Mouse (Mus musculus): ENCODE measurements around the gene Gm45618.
"Not testable (repeated sequence)": the region's sequence is repeated elsewhere in the genome, so short reads cannot be mapped to it uniquely, and the experiment has no call there.

The Gm45618 gene

DNA sequence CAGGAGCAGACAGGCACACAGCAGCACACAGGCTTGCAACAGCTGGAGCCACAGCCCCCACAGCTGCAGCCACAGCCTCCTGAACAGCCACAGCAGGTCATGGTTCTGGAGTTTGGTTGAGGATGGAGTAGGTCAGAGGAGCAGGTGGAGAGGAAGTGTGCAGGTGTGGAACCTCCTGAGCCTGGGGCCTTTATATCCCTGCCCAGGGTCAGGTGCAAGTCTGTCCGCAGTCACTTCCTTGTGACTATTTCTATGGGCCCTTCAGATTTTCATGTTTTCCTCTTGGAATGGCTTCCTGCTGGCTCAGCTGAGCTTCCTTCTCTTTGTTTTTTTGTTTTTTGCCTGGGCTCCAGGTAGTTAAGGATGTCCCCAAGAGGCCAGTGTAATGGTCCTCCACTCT is at the start of gene Gm45618:
Gene Gm45618, minus strand, starts transcription at position 101 of the 400 bp plus-strand sequence.
- not testable (repeated sequence) for DNase-seq (ENCODE audit: low read depth, low spot score)

DNA sequence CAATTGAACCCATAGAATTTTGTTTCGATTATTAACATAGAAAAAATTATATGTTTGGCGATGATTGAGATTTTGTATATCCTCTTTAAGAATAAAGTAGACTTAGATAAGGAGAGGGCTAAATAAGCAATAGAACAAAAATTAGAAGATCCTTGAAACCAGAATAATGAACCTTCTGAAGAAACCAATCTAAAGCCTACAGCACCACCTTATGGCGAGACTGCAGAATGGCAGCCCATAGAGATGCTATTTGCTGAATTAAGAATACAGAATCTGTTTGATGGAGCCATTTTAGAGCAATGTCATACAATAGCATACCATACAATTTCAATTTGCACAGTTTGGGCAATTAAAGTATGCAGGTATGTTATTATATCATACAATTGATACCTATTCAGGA is 49.3 kb upstream of the Gm45618 start:
- DNase-seq (ENCODE audit: low read depth, low spot score) = peak; percentile 34

DNA sequence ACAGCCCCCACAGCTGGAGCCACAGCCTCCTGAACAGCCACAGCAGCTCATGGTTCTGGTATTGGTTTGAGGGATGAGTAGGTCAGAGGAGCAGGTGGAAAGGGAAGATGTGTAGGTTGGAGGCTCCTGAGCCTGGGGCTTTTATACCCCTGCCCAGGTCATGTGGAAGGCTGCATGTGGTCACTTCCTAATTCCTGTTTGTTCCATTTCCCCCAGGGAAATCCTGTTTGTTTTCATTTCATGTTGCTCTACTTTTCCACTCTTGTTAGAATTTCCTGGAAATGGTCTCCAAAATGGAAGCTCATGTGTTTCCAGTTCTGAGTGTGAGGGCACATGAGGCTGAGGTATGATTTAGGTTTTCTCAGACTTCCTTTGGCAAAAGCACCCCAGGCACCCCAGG is 45.1 kb upstream of the Gm45618 start, which contains the start of gene Gm4553:
Gene Gm4553, minus strand, starts transcription at position 101 of the 400 bp plus-strand sequence.
- not testable (repeated sequence) for DNase-seq (ENCODE audit: low read depth, low spot score)

DNA sequence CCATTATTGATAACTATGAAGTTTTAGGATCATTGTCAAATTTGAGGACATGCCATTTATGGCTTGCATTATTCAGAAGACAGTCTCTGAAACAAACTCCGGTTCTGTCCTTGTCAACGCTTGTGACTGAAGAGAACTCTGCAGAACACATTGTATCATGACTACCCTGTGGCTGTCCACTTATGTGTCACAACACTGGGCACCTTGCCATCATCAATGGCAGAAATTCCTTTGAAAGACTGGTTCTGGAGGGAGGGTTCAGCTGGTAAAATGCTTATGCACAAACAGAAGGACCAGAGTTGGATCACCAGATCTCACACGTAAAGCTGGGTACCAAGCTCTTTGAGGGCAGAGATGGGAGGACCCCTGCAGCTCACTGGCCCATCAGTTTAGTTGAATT is 38.8 kb upstream of the Gm45618 start:
- no peak for DNase-seq (ENCODE audit: low read depth, low spot score)

DNA sequence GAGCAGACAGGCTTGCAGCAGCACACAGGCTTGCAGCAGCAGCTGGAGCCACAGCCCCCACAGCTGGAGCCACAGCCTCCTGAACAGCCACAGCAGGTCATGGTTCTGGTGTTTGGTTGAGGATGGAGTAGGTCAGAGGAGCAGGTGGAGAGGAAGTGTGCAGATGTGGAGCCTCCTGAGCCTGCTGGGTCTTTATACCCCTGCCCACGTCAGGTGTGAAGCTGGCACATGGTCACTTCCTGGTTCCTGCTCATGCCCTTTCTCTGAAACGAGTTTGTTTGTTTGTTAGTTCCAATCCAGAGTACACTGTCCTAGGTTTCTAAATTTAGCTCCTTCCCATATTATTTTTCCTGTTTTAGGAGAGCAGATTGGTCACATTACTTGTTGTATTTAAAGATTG is 36.5 kb upstream of the Gm45618 start, which contains the start of gene Gm29735:
Gene Gm29735, minus strand, starts transcription at position 101 of the 400 bp plus-strand sequence.
- DNase-seq (ENCODE audit: low read depth, low spot score) = not testable (repeated sequence)

DNA sequence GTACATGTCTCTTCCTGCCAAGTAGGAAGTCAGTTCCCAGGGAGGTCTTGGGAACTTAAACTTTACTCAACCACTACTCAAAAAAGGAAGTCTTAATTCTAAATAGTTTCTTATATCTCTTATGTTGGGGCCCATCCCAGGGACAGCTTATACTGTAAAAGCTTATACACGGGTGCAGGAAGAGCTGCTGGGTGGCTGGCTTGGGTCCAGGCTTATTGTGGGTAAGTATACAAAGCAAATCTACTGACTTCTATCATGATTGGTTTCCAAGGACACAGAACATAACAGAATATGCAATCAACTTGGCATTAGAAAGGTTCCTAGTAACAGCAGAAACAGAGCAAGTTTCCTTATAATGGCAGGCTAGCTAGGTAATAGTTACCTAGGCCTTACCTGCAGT is 34.8 kb upstream of the Gm45618 start:
- no peak for DNase-seq (ENCODE audit: low read depth, low spot score)

DNA sequence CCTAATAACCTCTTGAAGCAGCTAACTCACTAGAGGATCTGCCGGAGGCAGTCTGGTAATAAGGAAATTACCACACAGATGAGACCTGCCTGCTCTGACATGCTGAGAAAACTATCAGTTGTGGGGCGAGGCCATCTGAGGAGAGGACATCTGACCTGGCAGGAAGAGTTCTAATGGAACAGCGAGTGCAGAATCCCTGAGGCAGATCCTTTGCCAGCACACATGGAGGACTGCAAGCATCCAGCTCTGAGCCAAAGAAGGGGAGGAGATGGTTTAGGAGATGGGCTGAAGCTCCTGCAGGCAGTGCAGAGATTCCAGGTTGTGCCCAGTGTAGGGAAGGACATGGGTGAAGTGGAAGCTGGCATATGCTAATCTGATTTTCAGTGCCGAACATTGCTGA is 31.7 kb upstream of the Gm45618 start:
- DNase-seq (ENCODE audit: low read depth, low spot score) = no peak

DNA sequence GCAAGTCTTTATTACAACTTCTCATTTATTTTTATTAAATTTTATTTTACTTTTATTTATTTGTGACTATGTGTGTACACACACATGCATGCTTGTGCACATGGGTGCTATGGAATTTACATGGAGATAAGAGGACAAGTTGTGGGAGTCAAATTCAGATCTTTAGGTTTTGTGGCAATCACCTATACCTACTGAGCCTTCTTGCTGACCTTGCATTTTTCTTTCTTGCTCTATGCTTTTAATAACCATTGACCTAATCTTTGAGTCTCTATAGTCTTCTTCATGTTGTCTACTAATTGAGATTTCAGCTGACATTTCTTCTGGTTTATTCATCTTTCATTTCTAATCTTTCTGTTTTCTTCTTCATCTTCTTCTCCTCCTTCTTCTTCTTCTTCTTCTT is 28.1 kb upstream of the Gm45618 start:
- DNase-seq (ENCODE audit: low read depth, low spot score) = no peak

DNA sequence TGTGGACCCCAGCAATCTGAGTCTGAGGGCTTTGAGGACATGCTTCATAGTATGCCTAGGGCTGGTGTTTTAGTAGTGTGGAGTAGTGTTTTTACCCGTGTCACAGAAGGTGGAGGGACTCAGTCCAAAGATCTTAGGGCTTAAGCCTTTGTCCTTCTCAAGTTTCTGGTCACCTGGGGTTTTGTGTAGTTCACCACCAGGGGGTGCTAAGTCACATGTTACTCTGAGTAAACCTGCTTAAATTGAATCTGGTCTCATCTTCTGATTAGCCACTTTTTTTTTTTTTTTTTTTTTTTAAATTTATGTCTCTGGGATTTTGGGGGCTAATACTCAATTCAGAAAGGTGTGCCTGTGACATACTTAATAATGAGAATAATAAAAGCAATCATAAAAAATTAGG is 25.5 kb upstream of the Gm45618 start:
- DNase-seq (ENCODE audit: low read depth, low spot score) = peak; percentile 66

DNA sequence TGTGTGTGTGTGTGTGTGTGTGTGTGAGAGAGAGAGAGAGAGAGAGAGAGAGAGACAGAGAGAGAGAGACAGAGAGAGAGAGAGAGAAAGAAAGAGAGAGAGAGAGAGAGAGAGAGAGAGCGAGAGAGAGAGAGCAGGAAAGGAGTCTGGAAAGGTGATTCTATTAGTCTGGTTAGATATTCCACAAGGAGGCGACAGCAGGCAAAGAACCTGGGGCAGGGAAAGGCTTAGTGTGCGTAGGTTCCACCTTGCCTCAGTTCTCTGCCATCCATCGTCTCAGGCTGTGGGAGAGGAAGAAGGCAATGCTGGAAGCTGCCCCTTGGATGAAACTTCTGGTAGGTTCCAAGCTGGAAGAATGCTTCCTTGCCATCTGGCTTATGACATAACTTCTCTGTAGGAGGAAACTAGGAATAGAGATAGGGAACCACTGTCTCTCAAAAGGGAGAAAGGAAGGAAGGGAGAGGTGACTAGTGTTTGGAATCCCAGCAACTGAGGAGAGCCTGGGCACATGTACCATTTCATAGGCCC is 24.9 kb upstream of the Gm45618 start:
- no peak for DNase-seq (ENCODE audit: low read depth, low spot score)

DNA sequence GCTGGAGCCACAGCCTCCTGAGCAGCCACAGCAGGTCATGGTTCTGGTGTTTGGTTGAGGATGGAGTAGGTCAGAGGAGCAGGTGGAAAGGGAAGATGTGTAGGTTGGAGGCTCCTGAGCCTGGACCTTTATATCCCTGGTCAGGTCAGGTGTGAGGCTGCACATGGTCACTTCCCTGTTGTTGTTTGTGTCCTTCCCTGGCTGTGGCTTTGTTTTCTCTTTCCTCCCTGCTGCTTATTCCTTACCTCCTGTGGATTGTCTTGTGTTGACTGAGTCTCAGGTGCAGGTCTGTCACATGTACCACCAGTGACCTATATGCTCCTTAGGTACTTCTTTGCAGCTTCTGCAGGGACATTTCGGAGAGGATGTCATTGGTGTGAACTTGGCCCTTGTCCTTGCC is 24.0 kb upstream of the Gm45618 start, which contains the start of gene Gm45337:
Gene Gm45337, minus strand, starts transcription at position 101 of the 400 bp plus-strand sequence.
- no peak for DNase-seq (ENCODE audit: low read depth, low spot score)

DNA sequence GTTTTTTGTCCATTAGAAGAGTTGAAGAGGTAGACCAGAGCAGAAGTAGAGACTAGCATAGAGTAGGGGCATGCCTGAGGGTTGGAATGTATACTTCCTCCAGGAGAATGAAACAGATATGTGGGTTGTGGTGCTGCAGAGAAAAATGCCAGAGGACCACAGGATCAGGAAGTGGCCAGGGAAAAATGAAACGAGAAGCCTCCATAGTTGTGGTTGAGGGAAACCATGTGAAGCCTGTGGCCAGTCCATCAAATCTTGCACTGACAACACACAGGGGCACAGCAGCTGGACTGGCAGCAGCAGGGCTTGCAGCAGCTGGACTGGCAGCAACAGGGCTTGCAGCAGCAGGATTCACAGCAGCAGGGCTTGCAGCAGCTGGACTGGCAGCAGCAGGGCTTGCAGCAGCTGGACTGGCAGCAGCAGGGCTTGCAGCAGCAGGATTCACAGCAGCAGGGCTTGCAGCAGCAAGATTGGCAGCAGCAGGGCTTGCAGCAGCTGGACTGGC is 23.0 kb upstream of the Gm45618 start:
- not testable (repeated sequence) for DNase-seq (ENCODE audit: low read depth, low spot score)

DNA sequence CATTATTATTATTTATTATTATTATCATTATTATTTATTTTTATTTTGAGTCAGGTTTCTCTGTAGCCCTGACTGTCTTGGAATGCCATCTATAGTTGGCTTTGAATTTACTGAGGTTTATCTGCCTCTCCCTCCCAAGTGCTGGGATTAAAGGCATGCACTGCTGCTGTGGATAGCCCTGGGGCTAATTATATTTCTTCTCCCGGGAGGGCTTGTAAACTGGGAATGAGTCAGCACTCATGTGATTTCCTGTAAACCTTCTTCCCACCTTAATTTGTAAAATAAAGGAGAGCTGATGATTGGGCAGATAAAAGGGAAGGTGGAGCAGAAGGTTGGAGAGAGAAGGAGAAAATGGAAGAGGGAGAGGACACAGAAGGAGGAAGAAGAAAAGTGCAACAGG is 20.2 kb upstream of the Gm45618 start:
- no peak for DNase-seq (ENCODE audit: low read depth, low spot score)

DNA sequence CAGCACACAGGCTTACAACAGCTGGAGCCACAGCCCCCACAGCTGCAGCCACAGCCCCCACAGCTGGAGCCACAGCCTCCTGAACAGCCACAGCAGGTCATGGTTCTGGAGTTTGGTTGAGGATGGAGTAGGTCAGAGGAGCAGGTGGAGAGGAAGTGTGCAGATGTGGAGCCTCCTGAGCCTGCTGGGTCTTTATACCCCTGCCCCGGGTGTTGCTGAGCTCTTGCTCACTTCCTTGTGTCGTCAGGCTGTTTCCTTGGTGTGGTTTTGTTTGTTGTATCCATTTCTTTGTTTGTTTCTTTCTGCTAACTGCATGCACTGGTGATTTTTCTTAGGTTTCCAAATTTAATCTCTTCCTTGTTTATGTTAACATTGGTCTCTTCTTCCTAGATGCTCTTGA is 15.4 kb upstream of the Gm45618 start, which contains the start of gene Gm39115:
Gene Gm39115, minus strand, starts transcription at position 101 of the 400 bp plus-strand sequence.
- DNase-seq (ENCODE audit: low read depth, low spot score) = not testable (repeated sequence)

DNA sequence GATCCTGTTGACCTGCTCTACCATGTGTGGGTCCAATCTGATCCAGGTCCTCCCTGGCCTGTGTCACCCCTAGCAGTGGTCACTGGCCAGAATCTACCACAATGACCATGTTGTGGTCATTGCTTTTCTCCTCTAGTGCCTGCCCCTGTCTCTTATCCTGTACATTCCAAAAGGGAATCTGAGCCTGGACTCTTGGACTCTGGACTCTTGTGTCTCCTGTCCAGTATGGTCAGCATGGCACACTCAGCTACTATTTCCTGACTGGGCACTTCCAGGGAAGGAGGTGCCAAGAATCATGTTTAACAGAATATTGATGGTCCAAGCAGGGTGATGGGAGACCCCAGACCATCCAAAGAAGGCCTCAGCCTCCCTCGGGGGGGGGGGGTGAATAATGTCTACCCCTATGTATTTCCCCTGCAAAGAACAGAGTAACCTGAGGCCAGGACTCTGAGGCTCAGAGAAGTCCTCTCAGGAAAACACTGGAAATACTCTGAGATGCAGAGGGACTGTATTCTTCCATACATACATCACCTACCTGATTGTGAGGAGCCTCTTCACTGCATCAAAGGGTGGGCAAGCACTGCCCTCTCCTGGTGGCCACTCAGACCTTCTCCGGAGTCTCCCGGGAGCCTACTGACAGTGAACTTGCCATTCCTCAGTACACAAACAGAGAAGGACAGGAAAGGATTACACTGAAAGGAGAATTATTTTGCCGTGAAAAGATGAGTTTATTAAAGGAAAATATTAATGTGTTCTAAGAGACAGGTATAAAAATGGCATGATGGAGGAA is 13.9 kb upstream of the Gm45618 start:
- DNase-seq (ENCODE audit: low read depth, low spot score) = peak; percentile 11

DNA sequence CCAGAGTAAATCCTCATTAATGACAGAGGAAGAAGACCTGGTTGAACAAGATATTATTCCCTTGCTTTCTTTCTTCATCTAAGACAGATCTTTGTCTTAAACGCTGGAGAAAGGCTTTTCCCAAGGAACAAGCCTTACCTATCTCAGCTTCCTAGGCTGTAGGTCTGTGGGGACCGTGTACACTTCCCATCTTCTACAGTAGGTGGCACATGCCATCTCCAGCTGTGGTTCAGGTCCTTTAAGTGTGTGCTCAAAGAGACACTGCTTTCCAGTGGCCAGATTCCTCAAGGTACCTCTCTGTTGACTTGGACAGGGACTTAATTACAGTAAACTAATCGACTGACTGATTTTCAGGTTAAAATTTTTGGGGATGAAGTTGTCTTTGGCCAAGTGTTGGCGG is 8.3 kb upstream of the Gm45618 start:
- DNase-seq (ENCODE audit: low read depth, low spot score) = no peak

DNA sequence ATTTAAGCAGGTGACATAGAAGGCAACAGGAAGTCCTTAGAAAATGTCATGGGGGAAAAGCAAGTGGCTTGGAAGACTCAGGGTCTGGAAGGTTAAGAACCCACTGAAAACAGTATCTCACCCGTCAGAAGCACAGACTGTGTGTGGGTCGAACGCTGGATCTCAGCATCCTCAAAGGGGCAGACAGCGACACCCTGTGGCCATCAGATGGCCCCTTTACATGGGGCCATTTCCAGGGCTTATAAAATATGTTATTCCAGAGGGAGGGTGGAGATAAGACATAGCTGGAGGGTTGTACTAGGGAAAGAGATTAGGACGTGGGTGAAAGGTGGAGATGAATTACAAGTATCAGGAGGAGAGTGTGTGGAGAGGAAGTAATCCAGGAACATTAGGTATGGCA is 897 bp downstream of the Gm45618 start:
- peak; percentile 19 for DNase-seq (ENCODE audit: low read depth, low spot score)

DNA sequence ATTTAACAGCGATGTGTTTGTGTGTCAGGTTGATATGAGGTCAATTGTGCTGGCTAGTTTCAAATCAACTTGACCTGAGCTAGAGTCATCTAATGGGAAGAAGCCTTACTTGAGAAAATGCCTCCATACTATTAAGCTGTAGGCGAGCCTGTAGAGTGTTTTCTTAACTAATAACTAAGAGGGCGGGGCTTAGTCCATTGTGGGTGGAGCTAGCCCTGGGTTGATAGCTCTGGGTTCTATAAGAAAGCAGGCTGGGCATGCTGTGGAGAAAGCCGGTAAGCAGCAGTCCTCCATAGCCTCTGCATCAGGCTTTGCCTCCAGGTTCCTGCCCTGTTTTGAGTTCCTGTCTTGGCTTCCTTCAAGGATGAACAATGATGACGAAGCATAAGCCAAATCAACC is 15.8 kb downstream of the Gm45618 start:
- DNase-seq (ENCODE audit: low read depth, low spot score) = no peak

DNA sequence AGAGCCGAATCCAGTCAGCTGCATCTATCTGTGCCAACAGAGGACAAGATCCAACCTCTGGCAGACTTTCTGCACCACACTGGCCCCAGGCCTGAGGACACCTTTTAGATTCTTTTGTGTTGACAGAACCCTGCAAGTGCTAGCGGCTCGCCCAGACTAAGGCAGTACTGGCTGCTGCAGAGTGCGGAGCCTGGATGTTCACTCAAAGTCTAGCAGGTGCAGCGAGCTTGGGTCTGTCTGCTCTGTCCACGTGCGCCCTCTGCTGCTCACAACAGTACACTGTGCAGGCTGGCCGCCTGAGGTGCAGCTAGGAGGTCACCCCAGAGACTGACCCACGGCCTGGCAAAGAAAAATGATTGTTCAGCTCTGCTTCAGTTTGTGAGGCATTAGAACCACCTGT is 22.8 kb downstream of the Gm45618 start:
- peak; percentile 86 for DNase-seq (ENCODE audit: low read depth, low spot score)

DNA sequence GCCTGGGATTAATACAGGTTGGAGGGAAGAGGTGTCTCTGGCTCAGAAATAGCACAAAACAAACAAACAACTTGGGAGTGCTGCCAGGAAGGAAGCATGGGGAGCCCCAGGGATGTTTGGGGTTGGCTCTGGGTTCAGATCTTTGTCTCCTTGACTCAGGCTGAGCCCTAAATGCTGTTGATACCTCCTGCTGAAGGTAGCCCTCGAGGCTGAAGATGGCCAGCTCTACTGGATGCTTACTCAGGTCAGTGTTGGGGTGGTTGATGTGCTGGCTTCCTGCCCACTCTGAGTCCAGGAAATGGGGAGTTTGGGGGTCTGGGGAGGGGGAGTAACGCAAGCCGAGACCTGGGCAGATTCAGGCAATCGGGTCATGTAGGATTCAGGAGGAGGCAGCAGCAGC is 23.8 kb downstream of the Gm45618 start:
- DNase-seq (ENCODE audit: low read depth, low spot score) = no peak

DNA sequence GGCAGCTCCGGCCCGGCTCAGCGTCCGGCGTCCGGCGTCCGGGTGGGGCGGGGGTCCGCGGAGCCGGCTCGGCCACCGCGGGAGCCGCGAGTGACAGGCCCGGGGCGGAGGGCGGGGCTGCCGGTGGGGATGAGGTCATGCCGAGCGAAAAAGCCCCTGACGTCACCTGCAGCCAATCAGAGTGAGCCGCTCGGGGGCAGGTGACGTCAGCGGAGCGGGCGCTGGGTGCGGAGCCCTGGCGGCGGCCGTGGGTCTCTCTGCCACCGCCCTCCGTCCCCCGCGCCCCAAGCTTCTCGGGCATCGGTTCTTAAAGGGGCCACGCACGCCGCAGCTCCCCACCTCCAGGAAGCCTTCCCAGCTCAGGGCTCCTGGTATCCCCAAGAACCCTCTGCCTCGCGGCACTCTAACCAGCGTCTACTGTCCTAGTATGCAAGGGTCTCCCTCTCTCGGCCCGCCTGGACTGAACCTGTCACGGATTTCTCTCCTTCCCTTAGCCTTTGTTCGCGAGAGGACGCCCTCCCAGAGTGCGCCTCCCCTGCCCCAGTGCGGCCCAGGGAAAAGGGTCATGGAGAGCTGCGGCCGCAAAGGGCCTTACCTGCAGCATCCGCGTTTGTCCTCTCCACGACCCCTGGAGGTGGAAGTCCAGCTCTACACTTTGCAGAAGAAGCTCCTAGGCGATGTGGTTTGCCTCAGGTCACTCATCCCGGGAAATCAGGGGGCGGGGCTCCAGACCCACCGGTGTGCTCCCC is 25.2 kb downstream of the Gm45618 start, which contains the start of gene Dusp8:
Gene Dusp8, minus strand, starts transcription at position 661 of the 749 bp plus-strand sequence.
- DNase-seq (ENCODE audit: low read depth, low spot score) = peak; percentile 95

All from mesoderm, embryonic 11.5 days (tissue).